Mouse (Mus musculus) natural killer cell, adult 2 months (primary cell): Measurements from ENCODE around the gene Higd1a.

Experiments used
- DNase-seq, 2 experiments: peaks; one replicate each; pipeline ENCODE4 v3.0.0; 2022; ENCODE audit warnings: low spot score in 2 of 2

Higd1a gene

GRCm38 (mm10) chr9:121798887-121799520 lies 59.2 kb downstream of the Higd1a start:
- no peak for DNase-seq
